Mouse (Mus musculus) spleen, adult 2 months (tissue): ENCODE data around the gene Tll2.

Experiments used
- CTCF ChIP-seq: fragments of 200-500 bp; IDR thresholded peaks from 2 replicates; pipeline ENCODE4 v1.5.1; 2011; ENCODE audit warnings: mild to moderate bottlenecking, inconsistent platforms; ENCODE audit not compliant: insufficient read depth, insufficient read length, insufficient replicate concordance; ENCODE audit errors: extremely low read depth
- POLR2A ChIP-seq: fragments of 200-500 bp; IDR thresholded peaks from 2 replicates; pipeline ENCODE4 v1.6.1; 2011; ENCODE audit warnings: low read depth, low read length, inconsistent platforms

DNA sequence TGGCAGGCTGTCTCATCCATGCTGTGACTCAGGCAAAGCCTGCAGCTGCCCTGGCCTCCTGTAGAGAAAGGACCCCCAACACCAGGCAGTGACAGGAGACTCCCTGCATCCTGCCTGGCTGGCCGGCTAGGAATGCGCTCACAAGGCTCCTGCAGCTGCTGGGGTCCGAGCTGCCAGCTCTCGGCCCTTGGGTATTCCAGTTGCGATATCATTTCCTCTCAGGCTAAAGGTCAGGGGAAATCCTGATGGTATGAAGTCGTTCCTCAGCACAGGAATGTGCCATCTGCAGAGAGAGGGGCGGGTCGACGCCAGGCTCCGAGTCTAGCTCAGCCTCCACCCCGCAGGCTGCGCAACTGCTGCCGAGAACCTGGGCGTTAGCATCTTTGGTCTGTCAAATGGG is 46.2 kb downstream of the Tll2 start:
- TF ChIP-seq CTCF (no peak), POLR2A (no peak)
